Mouse (Mus musculus) midbrain, embryonic 15.5 days (tissue): ENCODE measurements at regions not wholly inside any gene's neighbourhood (a gene's known extent, or its start where the extent isn't known, plus 50 kb on each side); places are given as distances from the start of the nearest gene placed in this dataset.

Experiments
- ATAC-seq: fragments of 200-750 bp; cut with Nextera tagmentation; replicated peaks from 2 replicates; pipeline ENCODE4 v1.8.0; 2017; ENCODE audit warnings: moderate TSS enrichment
- H3K27ac ChIP-seq: fragments of 300-500 bp; sonication (generic); 2 replicates; pipeline ENCODE4 v1.5.1; 2015; ENCODE audit warnings: mild to moderate bottlenecking, inconsistent platforms
- H3K27me3 ChIP-seq: fragments of 300-500 bp; sonication (generic); replicated peaks from 2 replicates; pipeline ENCODE4 v1.6.1; 2015; ENCODE audit warnings: inconsistent platforms
- H3K36me3 ChIP-seq: fragments of 300-500 bp; sonication (generic); replicated peaks from 2 replicates; pipeline ENCODE4 v1.6.1; 2015; ENCODE audit warnings: inconsistent platforms
- H3K4me1 ChIP-seq: fragments of 300-500 bp; sonication (generic); 2 replicates; pipeline ENCODE4 v1.6.1; 2015; ENCODE audit warnings: inconsistent platforms
- H3K4me2 ChIP-seq: fragments of 300-500 bp; sonication (generic); 2 replicates; pipeline ENCODE4 v1.6.1; 2015; ENCODE audit warnings: inconsistent platforms, mild to moderate bottlenecking, moderate library complexity
- H3K4me3 ChIP-seq: fragments of 300-500 bp; sonication (generic); 2 replicates; pipeline ENCODE4 v1.5.1; 2015; ENCODE audit warnings: mild to moderate bottlenecking, inconsistent platforms
- H3K9ac ChIP-seq: fragments of 300-500 bp; sonication (generic); 2 replicates; pipeline ENCODE4 v1.6.1; 2015; ENCODE audit warnings: mild to moderate bottlenecking, inconsistent platforms
- H3K9me3 ChIP-seq: fragments of 300-500 bp; sonication (generic); 2 replicates; pipeline ENCODE4 v1.6.1; 2016; ENCODE audit warnings: inconsistent platforms
- WGBS: fragments of 180-500 bp; shearing (Covaris S2); methylation state at CpG from one replicate; pipeline ENCODE4 v1.1.7; 2015; ENCODE audit warnings: mixed read lengths; 5-methylcytosine and 5-hydroxymethylcytosine counted together

DNA sequence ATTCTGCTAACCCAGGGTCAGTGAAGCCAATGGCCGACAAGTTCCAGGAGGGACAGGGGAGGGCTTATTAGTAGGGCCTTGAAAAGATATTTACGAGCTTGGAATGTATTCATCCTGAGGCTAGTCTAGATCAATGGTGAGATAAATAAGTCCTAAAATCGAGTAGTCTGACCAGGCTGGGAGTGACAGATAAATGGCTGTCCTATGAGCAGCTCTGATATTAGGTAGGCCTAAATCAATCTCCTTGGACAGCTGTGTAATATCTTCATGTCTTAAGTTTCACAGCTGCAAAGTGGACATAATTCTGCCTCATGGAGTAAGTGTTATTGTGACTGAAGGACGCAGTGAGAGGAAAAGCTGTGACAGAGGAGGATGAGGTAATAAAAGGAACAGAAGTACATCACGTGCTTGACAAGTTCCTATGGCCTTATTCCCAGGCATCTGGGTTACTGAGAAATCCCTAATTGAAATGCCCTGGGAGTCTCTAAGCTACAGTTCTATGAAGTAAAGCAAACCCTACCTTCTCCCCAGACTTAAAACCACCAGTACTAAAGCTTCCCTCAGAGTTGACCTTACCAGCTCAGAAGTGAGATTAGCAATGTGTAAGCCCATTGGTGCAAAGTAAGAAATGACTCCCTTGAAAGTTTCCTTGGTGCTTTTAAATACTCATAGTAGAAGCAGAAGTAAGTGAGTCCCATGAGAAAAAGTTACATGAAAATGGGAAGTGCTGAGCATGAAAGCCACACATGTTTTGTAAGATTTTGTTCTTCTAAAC is 123.3 kb upstream of the Itga4 start:
- Histone ChIP-seq H3K36me3 (no peaks in the 10 kb centered on the region), H3K27ac (no peak overlapping the region), H3K9ac (no peak overlapping the region), H3K4me1 (no peaks in the 10 kb centered on the region), H3K9me3 (no peaks in the 10 kb centered on the region), H3K4me2 (no peak overlapping the region), H3K27me3 (no peaks in the 10 kb centered on the region), H3K4me3 (no peak overlapping the region)
- 80% methylated on average over 5 of the region's 5 CpGs for WGBS
- ATAC-seq: no peak

DNA sequence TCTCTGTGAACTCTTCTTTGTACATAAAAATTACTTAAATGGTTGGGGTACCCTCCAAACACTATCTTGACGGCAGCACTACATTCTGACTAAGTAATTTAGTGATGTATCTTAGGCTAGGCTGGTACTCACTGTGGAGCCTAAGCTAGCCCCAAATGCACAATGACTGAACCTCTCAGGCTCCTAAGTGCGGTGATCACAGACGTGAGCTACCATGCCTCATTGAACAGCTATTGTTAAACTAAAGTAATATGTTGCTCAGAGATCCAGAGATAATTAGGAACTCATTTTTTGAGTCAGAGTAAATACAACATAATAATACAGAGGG is 122.7 kb upstream of the Itga4 start:
- no peaks in the 10 kb centered on the region for H3K27me3 ChIP-seq
- WGBS: 61% methylated on average over 3 of the region's 3 CpGs
- no peaks in the 10 kb centered on the region for H3K9me3 ChIP-seq
- H3K27ac ChIP-seq: no peak overlapping the region
- no peak overlapping the region for H3K4me2 ChIP-seq
- H3K36me3 ChIP-seq: no peaks in the 10 kb centered on the region
- ATAC-seq: no peak
- H3K4me3 ChIP-seq: no peak overlapping the region
- no peaks in the 10 kb centered on the region for H3K4me1 ChIP-seq
- no peak overlapping the region for H3K9ac ChIP-seq

- Histone ChIP-seq H3K27me3 (no peaks in the 10 kb centered on the region), H3K36me3 (no peaks in the 10 kb centered on the region), H3K9ac (no peak overlapping the region), H3K9me3 (no peaks in the 10 kb centered on the region), H3K4me2 (no peak overlapping the region), H3K4me3 (no peak overlapping the region), H3K4me1 (no peaks in the 10 kb centered on the region), H3K27ac (no peak overlapping the region)
- no peak for ATAC-seq
- WGBS: 91% methylated on average over 5 of the region's 5 CpGs
Observed at GRCm38 (mm10) chr2:79134281-79134680, 120.9 kb upstream of the Itga4 start.

- 93% methylated on average over 2 of the region's 2 CpGs for WGBS
- H3K27ac ChIP-seq: no peak overlapping the region
- H3K9ac ChIP-seq: no peak overlapping the region
- no peak overlapping the region for H3K4me3 ChIP-seq
- no peak for ATAC-seq
- H3K4me1 ChIP-seq: no peaks in the 10 kb centered on the region
- H3K27me3 ChIP-seq: no peaks in the 10 kb centered on the region
- no peaks in the 10 kb centered on the region for H3K36me3 ChIP-seq
- no peak overlapping the region for H3K4me2 ChIP-seq
- H3K9me3 ChIP-seq: no peaks in the 10 kb centered on the region
Observed at GRCm38 (mm10) chr2:79135986-79136385, 119.2 kb upstream of the Itga4 start.

- no peaks in the 10 kb centered on the region for H3K9me3 ChIP-seq
- WGBS: 85% methylated on average over 12 of the region's 12 CpGs
- no peak overlapping the region for H3K9ac ChIP-seq
- H3K27me3 ChIP-seq: no peaks in the 10 kb centered on the region
- H3K4me3 ChIP-seq: no peak overlapping the region
- H3K4me2 ChIP-seq: no peak overlapping the region
- ATAC-seq: no peak
- no peak overlapping the region for H3K27ac ChIP-seq
- no peaks in the 10 kb centered on the region for H3K4me1 ChIP-seq
- no peaks in the 10 kb centered on the region for H3K36me3 ChIP-seq
Observed at GRCm38 (mm10) chr2:79136619-79137458, 118.4 kb upstream of the Itga4 start.

GRCm38 (mm10) chr2:79137694-79138171 is 117.5 kb upstream of the Itga4 start:
- Histone ChIP-seq H3K4me3 (no peak overlapping the region), H3K36me3 (no peaks in the 10 kb centered on the region), H3K4me1 (no peaks in the 10 kb centered on the region), H3K9ac (no peak overlapping the region), H3K4me2 (no peak overlapping the region), H3K9me3 (no peaks in the 10 kb centered on the region), H3K27me3 (no peaks in the 10 kb centered on the region), H3K27ac (no peak overlapping the region)
- 54% methylated on average over 6 of the region's 6 CpGs for WGBS
- ATAC-seq: no peak

DNA sequence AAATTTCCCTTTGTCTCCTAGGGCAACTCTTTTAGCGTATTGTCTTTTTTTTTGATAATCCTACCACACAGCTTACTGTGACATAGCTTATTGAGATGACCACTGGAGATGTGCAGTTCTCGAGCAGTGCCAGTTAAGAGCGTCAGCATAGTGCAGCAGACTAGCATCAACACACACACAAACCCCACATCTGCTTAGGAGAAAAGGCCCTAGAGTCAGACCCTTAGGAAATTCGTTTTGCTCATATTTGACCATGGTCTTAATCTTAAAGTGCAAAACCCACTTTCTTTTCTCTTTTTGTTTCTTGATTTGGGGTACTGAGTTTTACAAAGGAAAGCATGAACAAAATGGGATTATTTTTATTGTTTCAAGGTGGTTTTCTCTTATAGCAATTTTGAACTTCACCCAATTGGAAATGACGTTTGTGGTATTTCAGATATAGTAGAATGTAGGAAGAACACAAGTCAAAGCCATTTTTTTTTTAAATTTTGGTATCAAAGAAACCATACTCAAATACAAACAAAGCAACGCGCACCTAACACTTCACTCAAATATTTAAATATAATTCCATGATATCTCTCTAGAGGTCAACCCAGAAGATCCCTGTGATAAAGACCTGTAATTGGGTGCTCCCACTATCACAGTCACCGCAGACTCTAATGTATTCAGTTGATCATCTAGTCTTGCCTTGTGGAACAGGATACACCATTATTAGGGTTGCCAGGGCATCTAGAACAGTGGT is 116.7 kb upstream of the Itga4 start:
- no peaks in the 10 kb centered on the region for H3K36me3 ChIP-seq
- no peaks in the 10 kb centered on the region for H3K27me3 ChIP-seq
- no peaks in the 10 kb centered on the region for H3K9me3 ChIP-seq
- no peak overlapping the region for H3K9ac ChIP-seq
- WGBS: 79% methylated on average over 8 of the region's 8 CpGs
- no peak for ATAC-seq
- H3K4me3 ChIP-seq: no peak overlapping the region
- no peak overlapping the region for H3K27ac ChIP-seq
- no peaks in the 10 kb centered on the region for H3K4me1 ChIP-seq
- H3K4me2 ChIP-seq: no peak overlapping the region

GRCm38 (mm10) chr2:79141961-79142360 is 113.3 kb upstream of the Itga4 start:
- no peak overlapping the region for H3K4me3 ChIP-seq
- no peak overlapping the region for H3K4me2 ChIP-seq
- H3K36me3 ChIP-seq: no peaks in the 10 kb centered on the region
- no peak overlapping the region for H3K9ac ChIP-seq
- WGBS: 74% methylated on average over 7 of the region's 7 CpGs
- no peak for ATAC-seq
- H3K27ac ChIP-seq: no peak overlapping the region
- no peaks in the 10 kb centered on the region for H3K4me1 ChIP-seq
- H3K9me3 ChIP-seq: no peaks in the 10 kb centered on the region
- H3K27me3 ChIP-seq: no peaks in the 10 kb centered on the region

GRCm38 (mm10) chr2:79143196-79143595 is 112.0 kb upstream of the Itga4 start:
- WGBS: 84% methylated on average over 3 of the region's 3 CpGs

DNA sequence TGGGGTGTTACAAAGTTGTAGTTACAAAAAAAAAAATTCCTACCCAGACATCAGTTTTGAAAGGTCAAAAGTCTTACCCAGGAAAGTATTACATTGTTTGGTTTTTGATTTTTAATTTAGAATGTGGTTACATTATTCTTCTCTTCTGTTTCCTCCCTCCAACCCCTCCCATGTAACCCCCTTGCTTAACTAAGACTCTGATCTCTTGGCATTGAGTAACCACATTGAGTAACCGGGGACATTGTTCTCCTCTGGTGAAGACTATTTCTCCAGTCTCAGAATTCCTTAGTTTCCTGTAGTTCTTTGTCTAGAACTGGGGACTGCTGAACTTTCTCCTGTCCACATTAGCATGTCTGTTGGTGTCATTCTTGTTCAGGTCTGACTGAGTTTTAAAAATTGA is 109.3 kb upstream of the Itga4 start:
- Histone ChIP-seq H3K36me3 (no peaks in the 10 kb centered on the region), H3K27ac (no peak overlapping the region), H3K4me1 (no peaks in the 10 kb centered on the region), H3K9ac (no peak overlapping the region), H3K4me2 (no peak overlapping the region), H3K4me3 (no peak overlapping the region), H3K27me3 (no peaks in the 10 kb centered on the region), H3K9me3 (no peaks in the 10 kb centered on the region)
- no peak for ATAC-seq
- WGBS: 74% methylated on average over 1 of the region's 1 CpGs

More at GRCm38 (mm10) chr2:79143196-79143595, 112.0 kb upstream of the Itga4 start:
- no peaks in the 10 kb centered on the region for H3K36me3 ChIP-seq
- no peak overlapping the region for H3K9ac ChIP-seq
- no peak overlapping the region for H3K4me2 ChIP-seq
- no peaks in the 10 kb centered on the region for H3K9me3 ChIP-seq
- no peaks in the 10 kb centered on the region for H3K4me1 ChIP-seq
- H3K27me3 ChIP-seq: no peaks in the 10 kb centered on the region
- no peak overlapping the region for H3K27ac ChIP-seq
- ATAC-seq: no peak
- no peak overlapping the region for H3K4me3 ChIP-seq

DNA sequence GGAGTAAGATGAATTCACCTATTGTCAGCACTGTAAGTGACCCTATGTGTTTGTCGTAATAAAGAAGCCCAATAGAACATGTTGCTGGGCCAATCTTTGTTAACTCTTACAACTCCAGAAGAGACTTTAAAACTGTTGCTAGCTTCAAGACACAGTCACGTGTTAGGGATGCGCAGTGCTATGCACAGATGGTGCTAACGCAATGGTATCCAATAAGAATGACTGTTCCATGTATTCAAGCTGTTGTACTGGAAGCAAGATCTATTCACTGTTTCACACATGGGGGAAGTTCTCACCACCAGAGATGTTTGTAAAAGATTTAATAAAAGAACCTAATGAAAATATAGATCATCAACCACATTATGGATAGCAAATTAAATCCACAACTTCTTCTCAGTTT is 108.7 kb upstream of the Itga4 start:
- H3K36me3 ChIP-seq: no peaks in the 10 kb centered on the region
- H3K9ac ChIP-seq: no peak overlapping the region
- no peaks in the 10 kb centered on the region for H3K9me3 ChIP-seq
- no peak overlapping the region for H3K27ac ChIP-seq
- no peak overlapping the region for H3K4me2 ChIP-seq
- no peak for ATAC-seq
- H3K27me3 ChIP-seq: no peaks in the 10 kb centered on the region
- H3K4me1 ChIP-seq: no peaks in the 10 kb centered on the region
- no peak overlapping the region for H3K4me3 ChIP-seq
- WGBS: 89% methylated on average over 4 of the region's 4 CpGs

DNA sequence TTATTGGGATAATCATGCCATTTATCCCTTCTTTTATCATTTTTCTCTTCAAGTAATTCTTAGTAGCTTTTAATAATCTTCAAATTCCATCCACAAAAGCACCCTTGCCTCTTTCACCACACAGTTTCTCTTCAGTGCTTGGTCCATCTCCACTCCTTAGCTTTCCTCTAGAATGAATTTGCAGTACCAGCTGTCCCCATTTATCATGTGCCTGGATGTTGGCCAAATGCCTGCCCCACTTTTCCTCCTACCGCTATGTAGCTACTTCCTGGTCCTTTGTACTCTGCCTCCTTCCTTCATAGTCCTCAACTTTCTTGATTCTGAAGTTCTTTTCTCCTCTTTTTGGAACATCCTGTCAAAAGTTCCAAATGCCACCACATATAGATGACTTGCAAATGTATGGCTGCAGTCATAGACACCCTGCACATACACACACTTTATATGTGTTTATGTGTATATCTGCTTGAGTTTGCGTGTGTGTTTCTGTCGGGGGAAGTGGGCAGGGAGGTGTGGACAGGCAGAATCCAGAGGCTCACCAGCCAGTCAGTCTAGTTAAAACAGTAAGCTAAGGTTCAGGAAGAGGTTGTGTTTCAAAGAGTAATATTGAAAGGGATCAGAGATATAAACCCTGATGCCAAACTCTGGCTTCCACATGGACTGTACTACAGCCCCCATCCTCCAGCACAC is 106.1 kb upstream of the Itga4 start:
- ATAC-seq: no peak
- H3K9ac ChIP-seq: no peak overlapping the region
- H3K9me3 ChIP-seq: no peaks in the 10 kb centered on the region
- no peaks in the 10 kb centered on the region for H3K4me1 ChIP-seq
- no peak overlapping the region for H3K4me3 ChIP-seq
- H3K4me2 ChIP-seq: no peak overlapping the region
- no peak overlapping the region for H3K27ac ChIP-seq
- H3K36me3 ChIP-seq: no peaks in the 10 kb centered on the region
- WGBS: 82% methylated on average over 3 of the region's 3 CpGs
- H3K27me3 ChIP-seq: no peaks in the 10 kb centered on the region
